Mouse (Mus musculus) testis, adult 2 months (tissue): ENCODE results near the gene Prepl. TPM values are rescaled to one million over a fixed set of nuclear protein-coding genes. Genes with fewer than 3 reads are reported as not detected.

Experiments
- H3K27ac ChIP-seq: fragments of 200-500 bp; 2 replicates; pipeline ENCODE4 v1.5.1; 2012; ENCODE audit warnings: low read depth, low read length; ENCODE audit not compliant: control insufficient read depth, insufficient read depth
- H3K27me3 ChIP-seq: fragments of 200-500 bp; 2 replicates; pipeline ENCODE4 v1.6.1; 2012; ENCODE audit warnings: mild to moderate bottlenecking, low read length, moderate library complexity; ENCODE audit not compliant: control insufficient read depth, insufficient read depth
- H3K36me3 ChIP-seq: fragments of 200-500 bp; 2 replicates; pipeline ENCODE4 v1.6.1; 2012; ENCODE audit warnings: mild to moderate bottlenecking, low read length; ENCODE audit not compliant: control insufficient read depth, insufficient read depth
- H3K4me1 ChIP-seq: fragments of 200-500 bp; 2 replicates; pipeline ENCODE4 v1.6.1; 2012; ENCODE audit warnings: low read length; ENCODE audit not compliant: control insufficient read depth, insufficient read depth
- H3K4me3 ChIP-seq: fragments of 200-500 bp; 2 replicates; pipeline ENCODE4 v1.5.1; 2012; ENCODE audit warnings: low read depth, mild to moderate bottlenecking, low read length, moderate library complexity, mixed read lengths; ENCODE audit not compliant: control insufficient read depth
- CTCF ChIP-seq: fragments of 200-500 bp; IDR thresholded peaks from 2 replicates; pipeline ENCODE4 v1.5.1; 2012; ENCODE audit warnings: low read depth, mild to moderate bottlenecking, inconsistent platforms, low read length, moderate library complexity; ENCODE audit not compliant: control insufficient read depth, insufficient read depth, insufficient replicate concordance
- POLR2A ChIP-seq: fragments of 200-500 bp; IDR thresholded peaks from 2 replicates; pipeline ENCODE4 v1.6.1; 2012; ENCODE audit warnings: low read depth, mild to moderate bottlenecking, inconsistent platforms, low read length, moderate library complexity; ENCODE audit not compliant: control insufficient read depth
- polyA plus RNA-seq: library from polyadenylated mRNA; depleted of rRNA; stranded (reverse); fragments of >200 nt; gene quantifications from 2 replicates; pipeline ENCODE4 v1.2.3, GENCODE M21; 2012

Prepl gene
- polyA plus RNA-seq, 1 experiment, result 15.2 TPM

- Histone ChIP-seq H3K36me3 (peaks cover 4% of the 10 kb centered on the region), H3K4me1 (no peaks in the 10 kb centered on the region), H3K4me3 (no peak overlapping the region), H3K27me3 (no peaks in the 10 kb centered on the region), H3K27ac (no peak overlapping the region)
- no peak for TF ChIP-seq POLR2A
- TF ChIP-seq CTCF, result peak; percentile 21; the same call in 1 of the 2 replicates
These were observed 18.8 kb downstream of the Prepl start for GRCm38 (mm10) chr17:85071088-85071775.

GRCm38 (mm10) chr17:85070658-85071057 is 19.4 kb downstream of the Prepl start:
- Histone ChIP-seq H3K27me3 (no peaks in the 10 kb centered on the region), H3K27ac (no peak overlapping the region), H3K4me1 (no peaks in the 10 kb centered on the region), H3K4me3 (no peak overlapping the region), H3K36me3 (peaks cover 4% of the 10 kb centered on the region)
- no peak for TF ChIP-seq POLR2A
- TF ChIP-seq CTCF, result no peak

GRCm38 (mm10) chr17:85067331-85067730 is 22.7 kb downstream of the Prepl start:
- H3K4me3 ChIP-seq, result no peak overlapping the region
- H3K4me1 ChIP-seq, result no peaks in the 10 kb centered on the region
- no peaks in the 10 kb centered on the region for H3K27me3 ChIP-seq
- no peak for TF ChIP-seq POLR2A
- H3K36me3 ChIP-seq, result peaks cover 6% of the 10 kb centered on the region
- no peak overlapping the region for H3K27ac ChIP-seq

GRCm38 (mm10) chr17:85063560-85063959 is 26.5 kb downstream of the Prepl start:
- H3K4me1 ChIP-seq, result no peaks in the 10 kb centered on the region
- H3K27me3 ChIP-seq, result no peaks in the 10 kb centered on the region
- peaks cover 4% of the 10 kb centered on the region for H3K36me3 ChIP-seq
- TF ChIP-seq POLR2A, result no peak
- no peak for TF ChIP-seq CTCF
- no peak overlapping the region for H3K4me3 ChIP-seq
- no peak overlapping the region for H3K27ac ChIP-seq

GRCm38 (mm10) chr17:85059136-85059535 is 30.9 kb downstream of the Prepl start:
- H3K27me3 ChIP-seq, result no peaks in the 10 kb centered on the region
- H3K4me3 ChIP-seq, result no peak overlapping the region
- no peak overlapping the region for H3K27ac ChIP-seq
- peaks cover under 1% of the 10 kb centered on the region; the same call in 1 of the 2 replicates for H3K36me3 ChIP-seq
- H3K4me1 ChIP-seq, result no peaks in the 10 kb centered on the region
- TF ChIP-seq POLR2A (no peak), CTCF (no peak)

- H3K27me3 ChIP-seq, result no peaks in the 10 kb centered on the region
- no peak overlapping the region for H3K4me3 ChIP-seq
- TF ChIP-seq POLR2A (no peak), CTCF (no peak)
- H3K4me1 ChIP-seq, result no peaks in the 10 kb centered on the region
- H3K36me3 ChIP-seq, result no peaks in the 10 kb centered on the region
- no peak overlapping the region for H3K27ac ChIP-seq
These were observed 31.8 kb downstream of the Prepl start for GRCm38 (mm10) chr17:85058276-85058675.

- Histone ChIP-seq H3K4me1 (no peaks in the 10 kb centered on the region), H3K4me3 (no peak overlapping the region), H3K27me3 (no peaks in the 10 kb centered on the region), H3K36me3 (no peaks in the 10 kb centered on the region), H3K27ac (no peak overlapping the region)
- TF ChIP-seq CTCF, result no peak
- no peak for TF ChIP-seq POLR2A
These were observed 41.7 kb downstream of the Prepl start for GRCm38 (mm10) chr17:85048379-85048778.
